Mouse (Mus musculus): ENCODE measurements at regions not wholly inside any gene's neighbourhood (a gene's known extent, or its start where the extent isn't known, plus 50 kb on each side); places are given as distances from the start of the nearest gene placed in this dataset.

- Histone ChIP-seq H3K4me1 (ENCODE audit: control insufficient read depth, insufficient read depth, low read length) (no peaks in the 10 kb centered on the region), H3K4me3 (replicated peaks; ENCODE audit: low read depth, low read length) (no peak overlapping the region), H3K27ac (replicated peaks; ENCODE audit: low read depth, low read length) (no peak overlapping the region), H3K27me3 (ENCODE audit: control insufficient read depth, insufficient read depth, low read length) (no peaks in the 10 kb centered on the region), H3K36me3 (ENCODE audit: control insufficient read depth, insufficient read depth, low read length) (no peaks in the 10 kb centered on the region), H3K9me3 (ENCODE audit: control insufficient read depth, low read length) (no peaks in the 10 kb centered on the region), H3K4me2 (ENCODE audit: low read length) (no peak overlapping the region), H3K9ac (replicated peaks; ENCODE audit: low read length) (no peak overlapping the region)
- WGBS = 75% methylated on average over 2 of the region's 2 CpGs
- DNase-seq = no peak
- no peak for ATAC-seq (ENCODE audit: low FRiP score, low TSS enrichment)
Measured at GRCm38 (mm10) chr1:190589586-190589985, 322.0 kb downstream of the Rps6kc1 start.

DNA sequence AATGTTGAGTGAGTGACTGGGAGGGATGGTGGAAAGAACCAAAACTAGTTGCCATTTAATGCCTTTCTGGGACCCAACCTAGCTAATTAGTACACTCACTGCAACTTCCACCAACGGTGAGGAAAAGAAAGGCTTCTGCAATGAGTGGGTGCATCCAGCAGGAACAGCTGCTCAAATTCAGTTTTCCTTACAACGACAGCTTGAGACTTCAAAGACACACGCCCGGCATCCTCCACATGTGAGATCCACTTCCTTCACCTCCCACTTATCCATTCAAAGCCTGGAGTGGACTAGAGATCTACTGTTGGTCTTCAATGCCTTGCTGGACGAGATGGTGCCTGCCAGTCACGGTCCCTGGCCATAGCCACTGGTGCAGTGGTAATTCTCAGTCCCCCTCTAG lies 328.3 kb downstream of the Rps6kc1 start:
- Histone ChIP-seq H3K4me3 (replicated peaks; ENCODE audit: low read depth, low read length) (no peak overlapping the region), H3K27ac (replicated peaks; ENCODE audit: low read depth, low read length) (no peak overlapping the region), H3K27me3 (ENCODE audit: control insufficient read depth, insufficient read depth, low read length) (no peaks in the 10 kb centered on the region), H3K4me2 (ENCODE audit: low read length) (no peak overlapping the region), H3K36me3 (ENCODE audit: control insufficient read depth, insufficient read depth, low read length) (no peaks in the 10 kb centered on the region), H3K4me1 (ENCODE audit: control insufficient read depth, insufficient read depth, low read length) (no peaks in the 10 kb centered on the region), H3K9me3 (ENCODE audit: control insufficient read depth, low read length) (no peaks in the 10 kb centered on the region), H3K9ac (replicated peaks; ENCODE audit: low read length) (no peak overlapping the region)
- WGBS = 81% methylated on average over 6 of the region's 6 CpGs
- no peak for DNase-seq
- no peak for ATAC-seq (ENCODE audit: low FRiP score, low TSS enrichment)

GRCm38 (mm10) chr1:190580653-190581052 lies 330.9 kb downstream of the Rps6kc1 start:
- DNase-seq (no peak), ATAC-seq (ENCODE audit: low FRiP score, low TSS enrichment) (no peak)
- no peaks in the 10 kb centered on the region for H3K4me1 ChIP-seq (ENCODE audit: control insufficient read depth, insufficient read depth, low read length)
- no peak overlapping the region for H3K4me2 ChIP-seq (ENCODE audit: low read length)
- H3K9ac ChIP-seq (replicated peaks; ENCODE audit: low read length) = no peak overlapping the region
- H3K4me3 ChIP-seq (replicated peaks; ENCODE audit: low read depth, low read length) = no peak overlapping the region
- no peaks in the 10 kb centered on the region for H3K27me3 ChIP-seq (ENCODE audit: control insufficient read depth, insufficient read depth, low read length)
- no peak overlapping the region for H3K27ac ChIP-seq (replicated peaks; ENCODE audit: low read depth, low read length)
- 89% methylated on average over 1 of the region's 1 CpGs for WGBS
- no peaks in the 10 kb centered on the region for H3K9me3 ChIP-seq (ENCODE audit: control insufficient read depth, low read length)
- no peaks in the 10 kb centered on the region for H3K36me3 ChIP-seq (ENCODE audit: control insufficient read depth, insufficient read depth, low read length)

- Histone ChIP-seq H3K27ac (replicated peaks; ENCODE audit: low read depth, low read length) (no peak overlapping the region), H3K4me1 (ENCODE audit: control insufficient read depth, insufficient read depth, low read length) (no peaks in the 10 kb centered on the region), H3K4me3 (replicated peaks; ENCODE audit: low read depth, low read length) (no peak overlapping the region), H3K36me3 (ENCODE audit: control insufficient read depth, insufficient read depth, low read length) (no peaks in the 10 kb centered on the region), H3K4me2 (ENCODE audit: low read length) (no peak overlapping the region), H3K9me3 (ENCODE audit: control insufficient read depth, low read length) (no peaks in the 10 kb centered on the region), H3K27me3 (ENCODE audit: control insufficient read depth, insufficient read depth, low read length) (no peaks in the 10 kb centered on the region), H3K9ac (replicated peaks; ENCODE audit: low read length) (no peak overlapping the region)
- ATAC-seq (ENCODE audit: low FRiP score, low TSS enrichment) (no peak), DNase-seq (no peak)
- WGBS = 41% methylated on average over 4 of the region's 4 CpGs
Measured at GRCm38 (mm10) chr1:190570981-190571380, 340.6 kb downstream of the Rps6kc1 start.

- Histone ChIP-seq H3K36me3 (ENCODE audit: control insufficient read depth, insufficient read depth, low read length) (no peaks in the 10 kb centered on the region), H3K27me3 (ENCODE audit: control insufficient read depth, insufficient read depth, low read length) (no peaks in the 10 kb centered on the region), H3K4me2 (ENCODE audit: low read length) (no peak overlapping the region), H3K4me3 (replicated peaks; ENCODE audit: low read depth, low read length) (no peak overlapping the region), H3K27ac (replicated peaks; ENCODE audit: low read depth, low read length) (no peak overlapping the region), H3K4me1 (ENCODE audit: control insufficient read depth, insufficient read depth, low read length) (no peaks in the 10 kb centered on the region), H3K9me3 (ENCODE audit: control insufficient read depth, low read length) (no peaks in the 10 kb centered on the region), H3K9ac (replicated peaks; ENCODE audit: low read length) (no peak overlapping the region)
- DNase-seq = no peak
- no peak for ATAC-seq (ENCODE audit: low FRiP score, low TSS enrichment)
- WGBS = 71% methylated on average over 10 of the region's 10 CpGs
Measured at GRCm38 (mm10) chr1:190570563-190570962, 341.0 kb downstream of the Rps6kc1 start.

DNA sequence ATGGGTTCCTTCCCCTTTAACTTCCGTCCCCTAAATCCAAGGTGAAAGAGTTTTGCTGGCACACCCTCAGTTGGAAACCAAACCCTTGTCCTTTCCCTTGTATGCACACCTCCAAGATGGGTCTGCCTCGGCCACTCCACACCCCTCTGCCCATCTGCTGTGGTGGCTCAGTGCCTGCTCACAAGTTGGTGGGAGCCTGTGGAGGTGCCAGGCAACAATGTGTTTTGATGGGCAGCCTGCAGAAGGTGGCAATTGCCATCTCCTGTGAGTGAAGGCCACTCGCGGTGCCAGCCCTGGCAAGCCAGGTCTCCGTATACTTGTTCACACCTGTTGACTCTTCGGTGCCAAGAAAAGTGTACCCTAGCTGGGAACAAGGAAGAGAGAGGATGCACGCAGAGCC lies 344.8 kb downstream of the Rps6kc1 start:
- ATAC-seq (ENCODE audit: low FRiP score, low TSS enrichment) (no peak), DNase-seq (no peak)
- no peaks in the 10 kb centered on the region for H3K9me3 ChIP-seq (ENCODE audit: control insufficient read depth, low read length)
- H3K4me2 ChIP-seq (ENCODE audit: low read length) = no peak overlapping the region
- no peaks in the 10 kb centered on the region for H3K36me3 ChIP-seq (ENCODE audit: control insufficient read depth, insufficient read depth, low read length)
- no peak overlapping the region for H3K9ac ChIP-seq (replicated peaks; ENCODE audit: low read length)
- 93% methylated on average over 7 of the region's 7 CpGs for WGBS
- H3K4me3 ChIP-seq (replicated peaks; ENCODE audit: low read depth, low read length) = no peak overlapping the region
- H3K27me3 ChIP-seq (ENCODE audit: control insufficient read depth, insufficient read depth, low read length) = no peaks in the 10 kb centered on the region
- no peaks in the 10 kb centered on the region; the same call in 1 of the 2 replicates for H3K4me1 ChIP-seq (ENCODE audit: control insufficient read depth, insufficient read depth, low read length)
- no peak overlapping the region for H3K27ac ChIP-seq (replicated peaks; ENCODE audit: low read depth, low read length)

DNA sequence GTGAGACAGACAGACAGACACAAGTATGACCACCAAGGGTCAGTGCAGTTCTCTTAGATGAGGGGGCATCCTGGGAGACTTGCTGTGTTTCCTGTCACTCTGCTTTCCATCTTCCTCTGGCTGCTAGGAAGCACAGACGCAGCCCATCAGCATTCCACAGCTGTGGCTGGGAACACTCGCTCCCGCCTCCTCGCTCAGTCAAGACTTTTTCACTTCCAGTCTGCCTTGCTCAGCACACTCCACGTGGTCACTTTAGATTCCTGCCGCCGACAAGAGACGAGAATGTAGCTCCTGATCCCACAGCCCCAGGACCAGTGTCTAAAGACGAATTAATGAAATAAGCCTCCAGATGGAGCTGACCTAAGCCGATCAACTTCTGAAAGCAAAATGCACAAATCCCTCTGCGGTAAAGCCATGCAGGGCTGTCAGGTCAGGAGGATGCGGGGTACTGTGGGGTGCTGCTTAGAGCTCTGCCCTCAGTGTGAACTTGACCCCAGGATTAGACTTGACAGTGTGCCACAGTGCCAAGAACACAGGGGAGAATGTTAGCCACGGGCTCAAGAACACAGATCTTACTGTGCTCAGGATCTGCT lies 348.6 kb downstream of the Rps6kc1 start:
- Histone ChIP-seq H3K9ac (replicated peaks; ENCODE audit: low read length) (no peak overlapping the region), H3K27ac (replicated peaks; ENCODE audit: low read depth, low read length) (no peak overlapping the region), H3K27me3 (ENCODE audit: control insufficient read depth, insufficient read depth, low read length) (no peaks in the 10 kb centered on the region), H3K36me3 (ENCODE audit: control insufficient read depth, insufficient read depth, low read length) (no peaks in the 10 kb centered on the region), H3K4me1 (ENCODE audit: control insufficient read depth, insufficient read depth, low read length) (no peaks in the 10 kb centered on the region; the same call in 1 of the 2 replicates), H3K4me2 (ENCODE audit: low read length) (no peak overlapping the region), H3K9me3 (ENCODE audit: control insufficient read depth, low read length) (no peaks in the 10 kb centered on the region), H3K4me3 (replicated peaks; ENCODE audit: low read depth, low read length) (no peak overlapping the region)
- 18% methylated on average over 13 of the region's 13 CpGs for WGBS
- DNase-seq (peak; percentile 47), ATAC-seq (ENCODE audit: low FRiP score, low TSS enrichment) (no peak)

- ATAC-seq (ENCODE audit: low FRiP score, low TSS enrichment) (no peak), DNase-seq (no peak)
- no peak overlapping the region for H3K4me2 ChIP-seq (ENCODE audit: low read length)
- H3K9ac ChIP-seq (replicated peaks; ENCODE audit: low read length) = no peak overlapping the region
- no peak overlapping the region for H3K4me3 ChIP-seq (replicated peaks; ENCODE audit: low read depth, low read length)
- H3K4me1 ChIP-seq (ENCODE audit: control insufficient read depth, insufficient read depth, low read length) = no peaks in the 10 kb centered on the region; the same call in 1 of the 2 replicates
- no peaks in the 10 kb centered on the region for H3K9me3 ChIP-seq (ENCODE audit: control insufficient read depth, low read length)
- H3K36me3 ChIP-seq (ENCODE audit: control insufficient read depth, insufficient read depth, low read length) = no peaks in the 10 kb centered on the region
- H3K27me3 ChIP-seq (ENCODE audit: control insufficient read depth, insufficient read depth, low read length) = no peaks in the 10 kb centered on the region
- 72% methylated on average over 9 of the region's 9 CpGs for whole genome bisulfite sequencing
- no peak overlapping the region for H3K27ac ChIP-seq (replicated peaks; ENCODE audit: low read depth, low read length)
Measured at GRCm38 (mm10) chr1:190560086-190560485, 351.5 kb downstream of the Rps6kc1 start.

DNA sequence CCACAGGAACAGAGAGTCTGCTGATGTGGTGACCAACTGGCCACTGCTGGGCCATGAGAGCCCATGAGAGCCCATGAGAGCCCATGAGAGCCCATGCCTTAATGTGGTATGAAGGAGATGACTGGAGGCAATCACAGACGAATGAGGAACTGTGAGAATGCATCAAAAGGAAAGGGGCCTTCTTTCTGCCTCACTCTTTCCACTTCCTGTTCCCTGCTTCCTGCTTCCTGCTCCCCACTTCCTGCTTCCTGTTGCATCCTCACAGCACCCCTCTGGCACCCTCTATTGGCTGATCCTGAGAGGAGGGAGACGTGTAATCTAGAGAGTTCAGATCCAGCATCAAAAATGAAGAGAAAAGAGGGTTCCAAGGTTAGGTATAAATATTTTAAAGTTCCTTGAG lies 369.7 kb downstream of the Rps6kc1 start:
- no peak for DNase-seq
- H3K4me3 ChIP-seq (replicated peaks; ENCODE audit: low read depth, low read length) = no peak overlapping the region
- WGBS = 60% methylated on average over 2 of the region's 2 CpGs

More for the DNA sequence above, 369.7 kb downstream of the Rps6kc1 start:
- no peak for ATAC-seq (ENCODE audit: low FRiP score, low TSS enrichment)
- no peaks in the 10 kb centered on the region; the same call in 1 of the 2 replicates for H3K9me3 ChIP-seq (ENCODE audit: control insufficient read depth, low read length)
- H3K27ac ChIP-seq (replicated peaks; ENCODE audit: low read depth, low read length) = no peak overlapping the region
- H3K9ac ChIP-seq (replicated peaks; ENCODE audit: low read length) = no peak overlapping the region
- no peak overlapping the region for H3K4me2 ChIP-seq (ENCODE audit: low read length)
- H3K4me1 ChIP-seq (ENCODE audit: control insufficient read depth, insufficient read depth, low read length) = no peaks in the 10 kb centered on the region
- no peaks in the 10 kb centered on the region for H3K27me3 ChIP-seq (ENCODE audit: control insufficient read depth, insufficient read depth, low read length)
- no peaks in the 10 kb centered on the region for H3K36me3 ChIP-seq (ENCODE audit: control insufficient read depth, insufficient read depth, low read length)
